Mouse (Mus musculus) neutrophil, adult 83 days (primary cell): ENCODE data around the gene Astn1. TPM values are rescaled to one million over a fixed set of nuclear protein-coding genes. Genes with fewer than 3 reads are reported as not detected.

Experiments used
- total RNA-seq, 2 experiments: library from RNA; stranded (reverse); gene quantifications; one replicate each; pipeline ENCODE4 v1.2.4; 2023

The Astn1 gene
- not detected for total RNA-seq

GRCm38 (mm10) chr1:158361964-158362291, at the start of gene Astn1:
Gene Astn1 (plus strand): TSS chr1:158362273.

GRCm38 (mm10) chr1:158356051-158356461, 6.0 kb upstream of the Astn1 start, which contains the start of gene Brinp2:
Gene Brinp2 (minus strand): TSS chr1:158356326.

Other genes with a start within 250 kb of the Astn1 start
- not detected for gene Brinp2, start 5.9 kb upstream of the Astn1 start, total RNA-seq